Mouse (Mus musculus): ENCODE data around the gene Tbc1d16. TPM values are rescaled to one million over a fixed set of nuclear protein-coding genes. Genes with fewer than 3 reads are reported as not detected.

The Tbc1d16 gene
- polyA plus RNA-seq, 1 experiment from 2014 or later: 47.7 TPM

- WGBS: 62% methylated on average over 6 of the region's 6 CpGs
- H3K4me2 ChIP-seq (ENCODE audit: low read length): no peak overlapping the region
- ATAC-seq: no peak
- H3K27ac ChIP-seq (ENCODE audit: low read length): no peak overlapping the region
- no peak overlapping the region for H3K4me3 ChIP-seq (ENCODE audit: low read depth, low read length)
- peaks cover 27% of the 10 kb centered on the region for H3K4me1 ChIP-seq (ENCODE audit: control insufficient read depth, insufficient read depth, low read length)
- no peak overlapping the region for H3K9ac ChIP-seq (ENCODE audit: low read depth, low read length)
- no peaks in the 10 kb centered on the region for H3K9me3 ChIP-seq (replicated peaks; ENCODE audit: control insufficient read depth, low read length, poor library complexity, severe bottlenecking)
- H3K27me3 ChIP-seq (ENCODE audit: control insufficient read depth, insufficient read depth, low read depth, low read length): no peaks in the 10 kb centered on the region
- no peaks in the 10 kb centered on the region for H3K36me3 ChIP-seq (ENCODE audit: control insufficient read depth, insufficient read depth, low read length)
Observed at GRCm38 (mm10) chr11:119188389-119188788, 39.9 kb downstream of the Tbc1d16 start.

DNA sequence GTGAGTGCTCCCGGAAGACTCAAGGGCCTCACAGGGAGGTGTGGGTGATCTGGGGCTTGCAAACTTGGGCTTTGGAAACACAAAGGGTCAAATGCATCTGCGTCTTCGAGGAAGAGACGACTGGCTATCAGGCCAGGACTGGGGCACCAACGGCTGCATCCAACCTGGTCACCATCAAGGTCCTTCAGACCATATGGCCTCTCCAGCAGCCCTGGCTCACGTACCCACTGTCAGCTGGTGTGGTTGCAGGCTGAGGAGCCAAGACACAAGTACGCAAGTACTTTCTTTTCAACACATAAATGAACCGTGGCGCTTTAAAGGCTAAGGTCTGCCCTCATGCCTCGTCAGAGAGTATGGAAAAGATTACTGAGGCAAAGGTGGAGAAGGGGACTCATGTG, 40.5 kb downstream of the Tbc1d16 start:
- no peak for ATAC-seq
- H3K9ac ChIP-seq (ENCODE audit: low read depth, low read length): no peak overlapping the region
- no peak overlapping the region for H3K4me3 ChIP-seq (ENCODE audit: low read depth, low read length)
- peaks cover 32% of the 10 kb centered on the region for H3K4me1 ChIP-seq (ENCODE audit: control insufficient read depth, insufficient read depth, low read length)
- no peaks in the 10 kb centered on the region for H3K36me3 ChIP-seq (ENCODE audit: control insufficient read depth, insufficient read depth, low read length)
- WGBS: 58% methylated on average over 10 of the region's 10 CpGs
- no peaks in the 10 kb centered on the region for H3K9me3 ChIP-seq (replicated peaks; ENCODE audit: control insufficient read depth, low read length, poor library complexity, severe bottlenecking)
- H3K27ac ChIP-seq (ENCODE audit: low read length): no peak overlapping the region
- no peak overlapping the region for H3K4me2 ChIP-seq (ENCODE audit: low read length)
- H3K27me3 ChIP-seq (ENCODE audit: control insufficient read depth, insufficient read depth, low read depth, low read length): no peaks in the 10 kb centered on the region

- H3K27me3 ChIP-seq (ENCODE audit: control insufficient read depth, insufficient read depth, low read depth, low read length): no peaks in the 10 kb centered on the region
- H3K36me3 ChIP-seq (ENCODE audit: control insufficient read depth, insufficient read depth, low read length): no peaks in the 10 kb centered on the region
- WGBS: 50% methylated on average over 25 of the region's 25 CpGs
- no peak overlapping the region for H3K4me2 ChIP-seq (ENCODE audit: low read length)
- H3K27ac ChIP-seq (ENCODE audit: low read length): no peak overlapping the region
- 0 out of 2 replicates have a peak, but pooled peaks have one; percentile 37 for ATAC-seq
- no peak overlapping the region for H3K4me3 ChIP-seq (ENCODE audit: low read depth, low read length)
- H3K9ac ChIP-seq (ENCODE audit: low read depth, low read length): no peak overlapping the region
- H3K9me3 ChIP-seq (replicated peaks; ENCODE audit: control insufficient read depth, low read length, poor library complexity, severe bottlenecking): no peaks in the 10 kb centered on the region
- H3K4me1 ChIP-seq (ENCODE audit: control insufficient read depth, insufficient read depth, low read length): peaks cover 32% of the 10 kb centered on the region
Observed at GRCm38 (mm10) chr11:119186989-119187799, 41.1 kb downstream of the Tbc1d16 start.

- H3K27ac ChIP-seq (ENCODE audit: low read length): no peak overlapping the region
- no peaks in the 10 kb centered on the region for H3K36me3 ChIP-seq (ENCODE audit: control insufficient read depth, insufficient read depth, low read length)
- 79% methylated on average over 3 of the region's 3 CpGs for WGBS
- H3K27me3 ChIP-seq (ENCODE audit: control insufficient read depth, insufficient read depth, low read depth, low read length): no peaks in the 10 kb centered on the region
- H3K9me3 ChIP-seq (replicated peaks; ENCODE audit: control insufficient read depth, low read length, poor library complexity, severe bottlenecking): no peaks in the 10 kb centered on the region
- H3K9ac ChIP-seq (ENCODE audit: low read depth, low read length): no peak overlapping the region
- ATAC-seq: no peak
- peaks cover 39% of the 10 kb centered on the region for H3K4me1 ChIP-seq (ENCODE audit: control insufficient read depth, insufficient read depth, low read length)
- no peak overlapping the region for H3K4me2 ChIP-seq (ENCODE audit: low read length)
- no peak overlapping the region for H3K4me3 ChIP-seq (ENCODE audit: low read depth, low read length)
Observed at GRCm38 (mm10) chr11:119186381-119186780, 41.9 kb downstream of the Tbc1d16 start.

- no peak for ATAC-seq
- Histone ChIP-seq H3K9ac (ENCODE audit: low read depth, low read length) (0 out of 2 replicates have a peak overlapping the region, but pooled peaks have one; percentile 4), H3K4me1 (ENCODE audit: control insufficient read depth, insufficient read depth, low read length) (peaks cover 34% of the 10 kb centered on the region), H3K27ac (ENCODE audit: low read length) (peak overlapping the region; percentile 35; the same call in 1 of the 2 replicates), H3K4me3 (ENCODE audit: low read depth, low read length) (no peak overlapping the region), H3K27me3 (ENCODE audit: control insufficient read depth, insufficient read depth, low read depth, low read length) (no peaks in the 10 kb centered on the region), H3K9me3 (replicated peaks; ENCODE audit: control insufficient read depth, low read length, poor library complexity, severe bottlenecking) (no peaks in the 10 kb centered on the region), H3K4me2 (ENCODE audit: low read length) (no peak overlapping the region), H3K36me3 (ENCODE audit: control insufficient read depth, insufficient read depth, low read length) (no peaks in the 10 kb centered on the region)
- 66% methylated on average over 15 of the region's 15 CpGs for WGBS
Observed at GRCm38 (mm10) chr11:119183684-119184310, 44.5 kb downstream of the Tbc1d16 start.

DNA sequence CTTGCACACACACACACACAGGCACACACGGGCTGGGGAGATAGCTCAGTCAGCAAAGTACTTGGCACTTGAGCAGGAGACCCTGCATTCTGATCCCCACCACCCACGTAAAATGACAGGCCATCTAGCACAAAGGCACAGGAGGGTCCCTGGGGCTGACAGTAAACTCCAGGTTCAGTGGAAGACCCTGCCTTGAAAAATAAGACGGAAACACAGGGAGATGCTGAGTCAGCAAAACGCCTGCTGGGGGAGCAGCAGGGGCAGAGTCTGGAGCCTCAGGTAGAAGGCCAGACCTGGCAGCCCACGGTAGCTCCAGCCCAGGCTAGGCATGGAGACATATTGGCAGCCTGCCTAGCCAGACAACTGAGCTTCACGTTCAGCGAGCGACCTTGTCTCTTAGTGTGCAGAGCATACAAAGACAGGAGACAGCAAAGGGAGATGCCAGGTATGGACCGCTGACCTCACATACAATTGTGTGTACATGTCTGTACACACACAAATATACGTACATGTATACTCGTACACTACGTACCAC, 46.4 kb downstream of the Tbc1d16 start:
- Histone ChIP-seq H3K36me3 (ENCODE audit: control insufficient read depth, insufficient read depth, low read length) (no peaks in the 10 kb centered on the region), H3K4me1 (ENCODE audit: control insufficient read depth, insufficient read depth, low read length) (peaks cover 40% of the 10 kb centered on the region), H3K9me3 (replicated peaks; ENCODE audit: control insufficient read depth, low read length, poor library complexity, severe bottlenecking) (no peaks in the 10 kb centered on the region), H3K27ac (ENCODE audit: low read length) (peak overlapping the region; percentile 23; the same call in 1 of the 2 replicates), H3K9ac (ENCODE audit: low read depth, low read length) (no peak overlapping the region), H3K4me3 (ENCODE audit: low read depth, low read length) (no peak overlapping the region), H3K4me2 (ENCODE audit: low read length) (no peak overlapping the region), H3K27me3 (ENCODE audit: control insufficient read depth, insufficient read depth, low read depth, low read length) (no peaks in the 10 kb centered on the region)
- 75% methylated on average over 12 of the region's 12 CpGs for WGBS
- ATAC-seq: no peak

GRCm38 (mm10) chr11:119180824-119181582, 47.3 kb downstream of the Tbc1d16 start:
- WGBS: 62% methylated on average over 14 of the region's 14 CpGs

DNA sequence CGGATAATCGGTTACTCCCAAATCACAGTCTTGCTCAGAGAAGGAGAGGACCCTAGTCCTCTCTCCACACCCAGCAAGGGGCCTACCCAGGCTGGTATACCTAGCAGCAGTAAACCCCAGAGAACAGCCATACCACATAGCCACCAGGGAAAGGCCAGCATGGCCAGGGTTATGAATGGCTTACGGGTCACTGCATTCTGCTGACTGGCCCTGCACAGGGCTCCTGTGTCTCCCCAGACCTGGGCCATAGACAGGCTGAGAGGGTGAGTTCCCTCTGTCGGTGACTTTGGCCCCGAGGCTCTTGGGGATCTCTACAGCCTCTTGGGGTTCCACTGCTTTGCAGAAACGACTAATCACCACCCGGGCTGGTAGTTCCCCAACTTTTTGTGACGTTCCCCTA, 50.0 kb downstream of the Tbc1d16 start:
- peaks cover 40% of the 10 kb centered on the region for H3K4me1 ChIP-seq (ENCODE audit: control insufficient read depth, insufficient read depth, low read length)
- peak overlapping the region; percentile 63 for H3K27ac ChIP-seq (ENCODE audit: low read length)
- H3K4me3 ChIP-seq (ENCODE audit: low read depth, low read length): no peak overlapping the region
- no peaks in the 10 kb centered on the region for H3K27me3 ChIP-seq (ENCODE audit: control insufficient read depth, insufficient read depth, low read depth, low read length)
- H3K4me2 ChIP-seq (ENCODE audit: low read length): no peak overlapping the region
- H3K36me3 ChIP-seq (ENCODE audit: control insufficient read depth, insufficient read depth, low read length): no peaks in the 10 kb centered on the region
- 69% methylated on average over 8 of the region's 8 CpGs for WGBS
- H3K9ac ChIP-seq (ENCODE audit: low read depth, low read length): no peak overlapping the region
- no peak for ATAC-seq
- H3K9me3 ChIP-seq (replicated peaks; ENCODE audit: control insufficient read depth, low read length, poor library complexity, severe bottlenecking): no peaks in the 10 kb centered on the region

More at GRCm38 (mm10) chr11:119180824-119181582, 47.3 kb downstream of the Tbc1d16 start:
- Histone ChIP-seq H3K4me2 (ENCODE audit: low read length) (no peak overlapping the region), H3K27me3 (ENCODE audit: control insufficient read depth, insufficient read depth, low read depth, low read length) (no peaks in the 10 kb centered on the region), H3K9me3 (replicated peaks; ENCODE audit: control insufficient read depth, low read length, poor library complexity, severe bottlenecking) (no peaks in the 10 kb centered on the region), H3K4me1 (ENCODE audit: control insufficient read depth, insufficient read depth, low read length) (peaks cover 47% of the 10 kb centered on the region), H3K27ac (ENCODE audit: low read length) (peak overlapping the region; percentile 63), H3K4me3 (ENCODE audit: low read depth, low read length) (no peak overlapping the region), H3K9ac (ENCODE audit: low read depth, low read length) (no peak overlapping the region), H3K36me3 (ENCODE audit: control insufficient read depth, insufficient read depth, low read length) (no peaks in the 10 kb centered on the region)
- ATAC-seq: no peak
